Mouse (Mus musculus) olfactory bulb, adult 2 months (tissue): ENCODE measurements around the gene Yif1b.

Experiments used
- CTCF ChIP-seq: fragments of 200-500 bp; IDR thresholded peaks from 2 replicates; pipeline ENCODE4 v1.5.1; 2012; ENCODE audit warnings: low read depth, mild to moderate bottlenecking, low read length, moderate library complexity; ENCODE audit not compliant: insufficient read depth
- POLR2A ChIP-seq: fragments of 200-500 bp; IDR thresholded peaks from 2 replicates; pipeline ENCODE4 v1.6.1; 2012; ENCODE audit warnings: mild to moderate bottlenecking, low read depth, low read length, moderate library complexity; ENCODE audit not compliant: insufficient read depth

DNA sequence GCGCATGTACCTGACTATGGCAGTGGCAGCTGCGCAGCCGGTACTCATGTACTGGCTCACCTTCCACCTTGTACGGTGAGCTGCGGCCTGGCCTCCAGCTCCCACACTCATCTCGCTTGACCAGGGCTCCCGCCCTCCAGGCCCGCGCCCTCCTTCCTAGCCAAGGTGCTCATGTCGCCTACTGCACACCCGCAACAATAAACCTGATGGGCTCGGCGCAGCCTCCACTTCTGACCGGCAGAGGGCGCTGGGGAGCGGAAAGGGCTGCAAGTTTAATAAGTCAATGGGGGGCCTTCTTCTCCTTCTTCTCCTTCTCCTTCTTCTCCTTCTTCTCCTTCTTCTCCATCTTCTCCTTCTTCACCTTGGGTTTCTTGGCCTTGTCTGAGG lies 9.2 kb downstream of the Yif1b start:
- TF ChIP-seq CTCF (peak; percentile 73), POLR2A (no peak)
